Mouse (Mus musculus) mouse embryonic stem cell (cell line): ENCODE measurements around the gene Dcdc2c.

Source experiments
- in situ Hi-C, 2 experiments: fragments of 300-500 bp; cut with MboI; formaldehyde crosslinking; loops; 1 replicate in 1 of 2; 3 replicates in 1 of 2; pipeline ENCODE4 v1.14.3; 2019 to 2020; ENCODE audit warnings: low sequenced_read_pairs in 2 of 2, low pct_unique_long_range_greater_than_20kb in 1 of 2, mixed read lengths in 1 of 2; ENCODE audit not compliant: unreplicated experiment in 1 of 2

Gene Dcdc2c

DNA sequence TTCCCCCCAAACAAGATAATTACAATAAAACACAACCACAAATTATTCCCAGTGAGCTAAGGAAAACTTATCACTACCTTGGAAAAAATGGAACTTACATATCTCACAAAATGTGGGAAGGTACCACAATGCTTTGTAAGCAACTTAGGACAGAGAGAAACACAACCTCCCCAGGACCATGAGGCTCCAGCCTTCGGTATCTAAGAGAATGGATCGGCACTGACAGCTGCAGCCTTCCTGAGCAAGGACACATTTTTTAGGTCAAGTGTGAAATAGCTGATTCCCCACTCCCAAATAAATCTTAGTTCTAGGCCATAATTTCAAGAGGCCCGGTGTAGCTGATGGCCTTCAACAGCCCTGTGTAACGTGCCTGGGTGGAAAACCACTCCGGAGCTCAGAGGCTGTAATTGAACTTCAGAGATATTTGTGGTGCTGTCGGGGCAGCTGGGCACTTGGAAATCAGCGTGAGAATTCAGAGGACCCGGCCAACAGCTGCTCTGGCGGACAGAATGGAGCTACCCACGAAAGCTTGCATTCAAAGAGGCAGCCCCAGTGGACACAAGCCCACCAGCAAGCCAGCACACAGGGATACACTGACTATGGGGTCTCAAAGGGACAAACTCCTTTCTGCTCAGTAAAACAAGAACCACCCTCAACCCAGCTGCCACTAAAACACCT is 69.6 kb downstream of the Dcdc2c start:
- in situ Hi-C loops = no loop called here

GRCm38 (mm10) chr12:28460951-28461431 is 91.2 kb downstream of the Dcdc2c start:
- in situ Hi-C loops = no loop called here

DNA sequence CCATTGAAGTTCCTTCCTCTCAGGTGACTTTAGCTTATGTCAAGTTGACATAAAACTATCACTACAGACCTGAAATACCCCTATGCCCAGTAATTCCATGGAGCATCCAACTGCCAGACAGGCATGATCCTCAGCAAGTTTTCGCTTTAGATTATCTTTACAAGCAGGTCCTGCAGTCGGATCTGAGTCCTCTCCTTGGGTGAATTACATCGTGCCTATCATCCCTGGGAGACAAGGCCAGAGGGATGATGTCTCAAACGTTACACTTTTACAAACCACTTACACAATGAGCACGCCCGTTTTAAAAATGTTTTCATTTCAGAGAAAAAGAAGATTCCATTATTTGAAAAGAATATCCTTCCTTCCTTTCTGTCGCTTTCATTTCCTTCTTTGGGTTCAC is 91.7 kb downstream of the Dcdc2c start:
- in situ Hi-C loops = no loop called here

GRCm38 (mm10) chr12:28458786-28459185 is 93.4 kb downstream of the Dcdc2c start:
- in situ Hi-C loops = no loop called here

DNA sequence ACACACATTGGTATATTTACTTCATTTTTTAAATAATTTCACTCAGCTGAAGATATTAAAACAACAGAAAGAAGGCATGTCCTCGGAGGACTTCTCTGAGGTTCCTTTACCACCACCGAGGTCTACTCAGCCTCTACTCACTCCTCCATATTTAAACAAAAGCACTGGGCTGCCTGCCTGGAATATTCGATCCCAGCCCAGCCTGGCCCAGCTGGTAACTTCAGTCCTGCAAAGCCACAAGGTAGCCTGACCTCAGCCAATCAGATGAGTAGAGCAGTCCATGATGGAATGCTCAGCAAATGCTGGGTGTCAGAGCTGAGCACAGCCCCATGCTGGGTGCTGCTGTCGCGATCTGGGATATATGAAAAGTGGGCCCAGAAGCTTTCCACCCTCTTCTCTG is 115.7 kb downstream of the Dcdc2c start:
- in situ Hi-C loops = loop anchor here in 1 of 2 experiments (25.0 kb wide), 1 partner anchor 824 kb away; no protein-coding TSS in a partner anchor

DNA sequence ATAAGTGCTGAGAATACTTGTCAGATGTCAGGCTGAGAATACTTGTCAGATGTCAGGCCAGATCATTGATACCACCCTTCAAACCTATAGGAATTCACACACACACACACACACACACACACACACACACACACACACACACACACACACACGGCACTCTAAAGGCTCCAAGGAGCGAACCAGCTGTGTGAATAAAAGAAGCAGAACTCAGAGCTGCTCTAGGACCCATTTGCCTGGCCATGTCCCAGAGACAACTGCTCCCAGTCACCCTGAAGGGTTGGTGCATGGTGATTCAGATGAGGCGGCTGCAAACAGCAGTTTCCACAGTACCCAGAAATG is 119.5 kb downstream of the Dcdc2c start:
- in situ Hi-C loops = loop anchor here in 1 of 2 experiments (25.0 kb wide), 1 partner anchor 820 kb away; no protein-coding TSS in a partner anchor

DNA sequence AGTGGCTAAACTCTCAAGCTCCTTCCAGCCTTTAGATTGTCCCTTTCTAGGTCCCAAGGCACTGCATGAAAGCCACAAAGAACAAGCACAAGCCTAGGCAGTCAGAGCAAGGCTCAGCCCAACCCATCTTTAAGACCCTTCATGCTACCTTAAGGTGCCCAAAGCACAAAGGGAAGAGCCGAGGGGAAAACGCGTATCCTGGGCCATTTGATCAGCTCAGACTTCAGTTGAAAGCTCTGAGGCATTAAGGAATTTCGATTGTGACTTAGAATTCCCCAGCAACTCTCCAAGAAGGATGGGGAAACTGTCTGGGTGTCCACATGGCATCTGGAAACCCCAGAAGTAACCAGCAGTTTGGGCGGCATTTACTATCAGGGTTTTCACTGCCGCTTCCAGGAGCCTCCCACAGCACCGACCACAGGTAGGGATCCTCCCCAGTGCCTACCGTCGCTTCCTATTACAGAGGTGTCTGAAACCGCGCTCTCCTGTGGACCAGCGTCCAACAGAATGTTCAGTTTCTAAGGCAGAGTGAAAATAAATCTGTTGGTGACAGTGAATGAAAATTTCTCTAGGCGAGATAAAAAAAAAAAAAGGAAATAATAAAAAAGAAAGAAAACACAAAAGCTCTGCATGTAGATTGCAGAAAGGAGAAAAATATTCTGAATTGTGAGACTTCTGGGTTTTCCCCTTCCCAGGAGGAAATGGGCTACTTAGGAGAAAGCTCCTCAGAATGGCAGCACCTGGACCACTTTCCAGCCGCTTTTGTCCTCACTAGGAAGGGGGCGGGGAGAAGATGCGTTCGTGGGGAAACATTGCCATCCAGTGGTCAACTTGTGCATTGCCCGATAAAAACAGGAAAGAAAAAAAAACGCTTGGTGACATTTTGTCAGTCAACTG is 120.1 kb downstream of the Dcdc2c start:
- in situ Hi-C loops = loop anchor here in 1 of 2 experiments (25.0 kb wide), 1 partner anchor 820 kb away; no protein-coding TSS in a partner anchor

- in situ Hi-C loops = loop anchor here in 1 of 2 experiments (25.0 kb wide), 1 partner anchor 818 kb away; no protein-coding TSS in a partner anchor
Measured at GRCm38 (mm10) chr12:28429856-28430255, 122.3 kb downstream of the Dcdc2c start.

DNA sequence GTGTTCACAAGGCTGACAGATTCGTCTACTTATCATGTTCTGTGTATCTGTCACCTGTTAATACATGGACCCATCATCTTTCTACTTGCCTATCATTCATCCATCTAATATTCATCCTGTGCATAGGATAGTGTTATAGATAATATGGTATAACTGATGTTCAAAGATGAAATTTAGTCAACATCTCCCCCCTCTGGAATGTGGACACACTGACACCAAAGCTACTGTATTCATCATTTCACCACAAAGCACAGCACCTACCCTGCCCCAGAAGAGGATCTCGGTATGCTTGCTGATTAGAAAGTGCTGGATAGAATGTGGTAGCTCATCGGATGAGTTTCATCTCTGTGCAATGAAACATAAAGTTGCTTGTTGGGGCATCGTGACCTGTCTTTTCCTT is 135.2 kb downstream of the Dcdc2c start:
- in situ Hi-C loops = no loop called here

DNA sequence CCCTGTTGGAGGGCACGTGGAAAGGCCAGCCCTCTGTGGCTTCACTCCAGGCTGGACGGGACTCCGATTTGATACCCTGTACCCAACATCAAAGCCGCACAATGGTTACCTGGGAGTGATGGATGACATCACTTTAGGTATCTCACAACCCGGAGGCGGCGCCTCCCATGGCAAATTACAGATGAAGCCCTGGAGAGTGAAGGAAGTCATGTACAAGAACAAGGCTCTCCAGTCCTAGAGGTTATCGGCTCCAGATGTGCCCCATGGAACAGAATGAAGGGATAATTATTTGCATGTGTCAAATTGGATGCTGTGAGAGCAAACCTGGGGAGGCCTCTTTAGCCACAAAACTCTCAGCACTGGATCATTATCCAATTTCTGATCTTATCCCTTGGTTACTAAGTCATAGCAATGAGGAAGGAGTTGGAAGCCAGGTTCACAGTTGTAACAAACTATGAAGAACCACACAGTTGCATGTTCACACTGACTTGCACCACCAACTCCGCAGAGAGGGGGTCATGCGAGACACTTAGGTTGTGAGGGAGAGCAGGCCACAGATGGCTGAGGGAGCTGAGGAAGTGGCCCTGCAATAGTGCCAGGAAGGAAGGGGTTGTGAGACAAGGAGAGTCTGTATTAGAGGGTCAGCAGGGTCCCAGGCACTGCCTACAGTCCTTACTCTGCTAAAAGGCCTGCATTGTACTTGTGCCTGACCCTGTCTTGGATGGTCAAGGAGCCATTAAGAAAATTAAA is 144.4 kb downstream of the Dcdc2c start:
- in situ Hi-C loops = no loop called here

DNA sequence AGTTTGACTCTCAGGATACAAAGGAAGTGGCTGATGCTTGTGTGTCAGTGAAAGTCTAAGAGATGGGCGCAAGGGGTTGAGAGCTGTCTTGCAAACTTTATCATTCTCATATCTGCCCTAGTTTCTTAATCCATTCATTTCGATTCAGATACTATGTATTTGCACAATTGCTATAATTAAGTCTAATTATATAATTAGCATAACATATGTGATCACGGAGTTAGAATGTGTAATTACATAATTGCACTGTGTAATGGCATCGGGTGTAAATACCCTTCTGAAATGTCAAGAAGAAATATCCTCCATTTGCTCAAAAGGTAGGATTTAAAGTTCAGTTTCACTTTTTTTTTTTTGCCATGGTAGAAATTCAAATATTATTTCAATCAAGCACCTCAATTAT is 149.9 kb downstream of the Dcdc2c start:
- in situ Hi-C loops = no loop called here

GRCm38 (mm10) chr12:28401372-28401771 is 150.8 kb downstream of the Dcdc2c start:
- in situ Hi-C loops = no loop called here

DNA sequence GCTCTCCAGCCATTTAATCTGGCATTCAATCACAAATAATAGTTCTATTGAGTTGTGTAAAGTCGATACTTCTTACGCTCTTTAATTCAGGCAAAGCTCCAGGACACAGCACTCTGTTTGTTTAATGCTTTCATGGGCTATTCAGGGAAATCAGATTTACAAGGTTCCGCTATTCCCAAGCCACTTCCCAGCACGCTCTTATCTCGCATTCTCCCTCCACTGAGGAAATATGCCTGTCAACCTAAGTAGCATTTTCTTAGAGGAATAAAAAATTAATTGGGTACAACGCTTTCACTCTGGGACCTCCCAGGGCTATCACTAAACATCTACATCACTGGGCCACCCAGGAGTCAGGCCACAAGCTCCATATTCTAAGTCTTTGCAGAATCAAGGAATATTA is 160.1 kb downstream of the Dcdc2c start:
- in situ Hi-C loops = no loop called here
